Mouse (Mus musculus): ENCODE measurements around the gene Olfr43.

Olfr43 gene

DNA sequence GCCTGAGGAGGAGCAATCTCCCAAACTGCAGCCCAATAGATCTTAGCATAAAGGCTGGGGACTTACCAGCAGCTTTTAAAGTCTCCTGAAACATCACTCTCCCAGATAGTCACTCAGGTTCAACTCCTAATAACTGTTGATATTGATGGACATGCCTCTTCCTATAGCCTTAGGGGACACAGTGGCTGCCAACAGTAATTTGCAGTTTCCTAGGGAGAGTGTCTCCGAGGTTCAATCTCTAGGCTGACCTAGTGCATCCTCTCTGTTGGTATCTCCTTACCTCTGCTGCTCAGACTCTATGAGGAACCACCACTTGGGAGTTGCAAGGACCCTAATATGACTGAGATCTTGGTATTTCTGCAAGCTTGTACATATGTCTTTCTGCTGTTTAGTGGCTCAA lies at the start of gene Olfr43:
Gene Olfr43, minus strand, starts transcription at position 101 of the 400 bp plus-strand sequence.
- DNase-seq = no peak

DNA sequence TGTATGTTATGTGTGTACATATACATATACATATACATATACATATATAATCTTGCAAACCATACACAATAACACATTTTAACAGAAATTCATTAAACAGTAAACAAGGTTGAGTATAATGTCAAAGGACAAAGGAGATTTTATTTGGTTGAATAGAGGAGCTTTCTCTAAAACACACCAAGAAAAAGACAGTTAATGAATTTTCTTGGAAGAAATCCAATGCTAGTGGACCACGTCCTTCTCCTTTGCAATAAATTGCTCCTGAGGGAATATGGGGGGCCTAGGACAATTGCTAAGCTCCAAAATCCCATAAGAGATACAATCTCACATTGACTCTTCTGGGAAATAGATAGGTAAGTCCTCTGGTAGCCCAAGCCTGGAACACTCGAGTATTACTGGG lies 48.3 kb upstream of the Olfr43 start, which contains the start of gene Olfr406:
Gene Olfr406, plus strand, starts transcription at position 301 of the 400 bp plus-strand sequence.
- no peak for DNase-seq

DNA sequence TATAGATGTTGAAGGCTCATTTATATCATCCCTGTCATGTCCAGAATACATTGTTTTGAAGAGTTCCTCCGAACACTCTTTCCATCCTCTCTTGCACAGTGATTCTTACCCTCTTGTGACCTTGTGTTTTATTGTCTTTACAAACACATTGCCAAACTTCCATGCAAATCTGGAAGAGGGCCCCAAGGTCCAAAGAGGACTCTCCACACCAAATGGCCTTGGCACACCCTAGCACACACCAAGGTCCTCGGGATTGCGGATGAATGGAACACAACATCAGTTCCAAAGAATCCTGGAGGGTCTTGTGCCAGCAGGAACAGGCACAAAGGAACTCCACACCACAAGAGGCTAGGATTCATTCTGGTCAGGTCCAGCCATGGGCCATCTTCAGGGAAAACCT lies 30.0 kb upstream of the Olfr43 start:
- DNase-seq = no peak

DNA sequence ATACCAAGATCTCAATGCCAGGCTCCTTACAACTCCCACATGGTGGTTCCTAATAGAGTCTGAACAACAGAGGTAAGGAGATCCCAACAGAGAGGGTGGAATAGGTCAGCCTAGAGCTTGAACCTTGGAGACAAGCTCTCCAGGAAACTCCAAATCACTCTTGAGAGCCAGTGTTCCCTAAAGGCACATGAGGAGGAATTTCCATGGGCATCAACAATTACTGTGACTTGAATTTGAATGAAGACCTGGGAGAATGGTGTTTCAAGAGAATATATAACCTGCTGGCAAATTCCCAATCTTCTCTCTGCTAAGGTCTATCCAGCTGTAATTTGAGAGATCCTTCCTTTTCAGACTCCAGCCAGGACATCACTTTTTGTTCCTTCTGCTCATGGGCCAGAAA lies 25.2 kb downstream of the Olfr43 start, which contains the start of gene Olfr403:
Gene Olfr403, plus strand, starts transcription at position 301 of the 400 bp plus-strand sequence.
- no peak for DNase-seq

DNA sequence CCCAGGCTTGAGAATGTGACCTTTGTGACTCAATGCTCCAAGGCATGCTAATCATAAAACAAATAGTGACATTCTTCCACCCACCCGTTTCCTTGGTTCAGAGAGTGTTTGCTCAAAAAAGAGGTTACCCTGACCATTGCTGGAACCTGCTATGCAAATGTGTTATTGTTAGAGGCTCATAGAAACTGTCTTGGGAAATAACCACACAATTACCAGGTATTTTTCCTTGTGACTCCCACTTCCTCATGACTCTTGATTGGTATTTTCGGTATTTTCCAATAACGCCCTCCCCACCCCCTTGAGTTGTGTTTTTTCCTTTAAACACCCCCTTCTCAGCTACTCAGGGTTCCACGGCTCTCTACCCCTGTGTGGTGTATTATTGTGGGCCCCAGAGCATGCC lies 27.4 kb downstream of the Olfr43 start:
- no peak for DNase-seq

DNA sequence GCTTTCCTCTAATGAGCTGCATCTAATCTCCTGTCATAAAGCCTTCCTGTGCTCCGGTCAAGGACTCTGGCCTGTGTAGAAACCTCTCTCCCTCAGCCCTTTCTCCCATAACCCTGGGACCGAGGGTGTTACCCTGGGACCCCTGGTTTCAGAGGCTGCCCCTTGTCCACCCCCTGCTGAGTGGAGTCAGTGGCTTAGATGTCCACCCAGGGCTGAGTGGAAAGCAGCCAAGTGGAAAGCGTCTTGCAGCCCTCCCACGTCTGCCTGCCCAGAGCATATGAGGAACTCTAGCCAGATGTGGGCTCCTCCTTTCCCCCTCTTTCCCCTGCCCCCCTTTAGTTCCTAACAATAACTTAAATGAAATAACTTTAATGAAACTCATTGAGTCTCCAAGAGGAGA lies 28.0 kb downstream of the Olfr43 start:
- DNase-seq = no peak

DNA sequence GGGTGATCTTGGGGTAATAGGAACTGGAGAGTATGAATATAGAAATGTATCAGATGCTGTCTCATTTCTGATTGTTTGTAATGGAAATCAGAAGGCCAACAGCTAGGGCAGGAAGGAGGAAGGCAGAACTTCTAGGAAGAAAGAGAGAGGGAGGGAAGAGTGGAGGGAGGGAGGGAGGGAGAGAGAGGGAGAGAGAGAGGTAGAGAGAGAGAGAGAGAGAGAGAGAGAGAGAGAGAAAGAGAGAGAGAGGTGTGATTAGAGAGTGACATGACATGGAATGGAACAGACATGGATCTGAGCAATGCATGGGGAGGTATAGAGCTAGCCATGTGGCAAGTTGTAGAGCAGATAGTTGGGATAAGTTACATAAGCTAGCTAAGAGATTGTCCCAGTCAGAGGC lies 42.4 kb downstream of the Olfr43 start:
- no peak for DNase-seq

Measured in thymus, postnatal 4 days (tissue).